In the genomic region with DNA sequence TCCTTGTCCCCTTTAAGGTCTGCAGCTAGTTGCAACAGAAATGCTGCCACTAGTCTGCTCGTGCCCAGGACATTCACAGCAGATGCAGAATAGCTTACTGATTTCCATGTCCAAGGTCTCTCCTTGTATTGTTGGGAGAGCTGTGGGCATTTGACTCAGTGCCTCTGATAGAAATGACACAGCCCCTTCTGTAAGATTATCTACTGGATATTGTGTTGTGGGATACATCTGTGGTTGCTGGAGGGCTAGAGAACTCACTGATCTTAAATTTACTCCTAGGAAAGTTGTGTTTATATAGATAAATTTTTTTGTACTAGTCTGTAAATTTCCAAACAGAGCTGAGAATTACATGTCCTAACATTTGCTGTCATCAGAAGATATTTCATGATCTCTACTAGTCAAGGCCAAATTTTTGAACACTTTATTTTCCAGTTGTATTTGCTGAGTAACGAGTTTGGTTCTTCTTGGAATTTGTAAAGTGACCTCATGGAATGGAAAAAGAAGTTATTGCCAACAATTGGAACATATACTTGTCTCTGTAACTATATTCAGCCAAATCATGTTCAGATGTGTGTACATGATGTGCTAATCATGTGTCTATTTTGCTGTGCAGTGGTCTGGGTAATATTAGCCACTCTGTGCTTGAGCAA, we compare ENCODE assay signal across 18 mouse cellular contexts.
DNase-seq lines count a peak whose midpoint lies in the region; ATAC-seq and TF ChIP-seq lines count a peak whose summit lies in the region.
"Had no signal": no experiment of that assay in that cellular context is flagged by ENCODE, and none has a peak within 500 bp of the region (broad histone marks: within the 10 kb centered on the region; RNA-seq: fewer than 3 reads in every experiment).

No protein-coding gene starts in this region.

- no peak overlapping the region for H3K9ac ChIP-seq in lung, embryonic 14.5 days
- no peak overlapping the region for H3K9ac ChIP-seq in forebrain, embryonic 15.5 days (replicated peaks)
- H3K9ac ChIP-seq: embryonic facial prominence, embryonic 15.5 days; forebrain, embryonic 12.5 days; midbrain, embryonic 13.5 days had no signal

- no peaks in the 10 kb centered on the region for H3K4me1 ChIP-seq in lung, embryonic 14.5 days (ENCODE audit: insufficient read depth)
- H3K4me1 ChIP-seq in forebrain, embryonic 15.5 days: no peaks in the 10 kb centered on the region
- H3K4me1 ChIP-seq: embryonic facial prominence, embryonic 15.5 days; forebrain, embryonic 12.5 days; hindbrain, embryonic 10.5 days; midbrain, embryonic 13.5 days had no signal

- H3K27me3 ChIP-seq in lung, embryonic 14.5 days (ENCODE audit: insufficient read depth, low read length): no peaks in the 10 kb centered on the region
- H3K27me3 ChIP-seq in forebrain, embryonic 15.5 days: no peaks in the 10 kb centered on the region
- H3K27me3 ChIP-seq: embryonic facial prominence, embryonic 15.5 days; forebrain, embryonic 12.5 days; midbrain, embryonic 13.5 days; Patski had no signal

- no peak overlapping the region for H3K4me3 ChIP-seq in lung, embryonic 14.5 days (ENCODE audit: low read depth, low read length)
- H3K4me3 ChIP-seq in forebrain, embryonic 15.5 days: no peak overlapping the region
- H3K4me3 ChIP-seq: embryonic facial prominence, embryonic 15.5 days; forebrain, embryonic 12.5 days; hindbrain, embryonic 10.5 days; midbrain, embryonic 13.5 days had no signal

- TF ChIP-seq CTCF in lung, embryonic 14.5 days (IDR thresholded peaks at IDR 0.05; ENCODE audit: low read depth): no peak

- 53% methylated on average over 2 of the region's 2 CpGs for WGBS in lung, embryonic 14.5 days
- WGBS in forebrain, embryonic 15.5 days: 90% methylated on average over 2 of the region's 2 CpGs

- H3K9me3 ChIP-seq in lung, embryonic 14.5 days (ENCODE audit: low read depth, low read length): no peaks in the 10 kb centered on the region
- no peaks in the 10 kb centered on the region for H3K9me3 ChIP-seq in forebrain, embryonic 15.5 days
- H3K9me3 ChIP-seq: embryonic facial prominence, embryonic 15.5 days; forebrain, embryonic 12.5 days; hindbrain, embryonic 10.5 days; midbrain, embryonic 13.5 days had no signal

- H3K36me3 ChIP-seq in lung, embryonic 14.5 days (ENCODE audit: insufficient read depth): peaks cover 6% of the 10 kb centered on the region; the same call in 1 of the 2 replicates
- no peaks in the 10 kb centered on the region for H3K36me3 ChIP-seq in forebrain, embryonic 15.5 days
- H3K36me3 ChIP-seq: embryonic facial prominence, embryonic 15.5 days; forebrain, embryonic 12.5 days had no signal

- H3K27ac ChIP-seq in lung, embryonic 14.5 days (ENCODE audit: low read depth): peak overlapping the region; percentile 42; the same call in 1 of the 2 replicates
- no peak overlapping the region for H3K27ac ChIP-seq in forebrain, embryonic 15.5 days (replicated peaks)
- H3K27ac ChIP-seq: embryonic facial prominence, embryonic 15.5 days; forebrain, embryonic 12.5 days; hindbrain, embryonic 10.5 days; macrophage; midbrain, embryonic 13.5 days had no signal

- DNase-seq in adrenal gland, adult 2 months: peak; percentile 37
- DNase-seq in adrenal gland, postnatal 25 days: no peak
- DNase-seq in lung, embryonic 14.5 days: peak; percentile 64
- DNase-seq in lung, postnatal 4 days: no peak
- peak; percentile 55 for DNase-seq in Muller cell, postnatal 12 days (ENCODE audit: inconsistent ontology term)
- DNase-seq in lung, postnatal 25 days (ENCODE audit: low spot score): peak; percentile 26
- DNase-seq in cerebellum, postnatal 25 days: no peak
- DNase-seq: cerebellum, adult 8-10 months; left cerebral cortex, postnatal 4 days; thymus, postnatal 14 days had no signal

- H3K4me2 ChIP-seq in lung, embryonic 14.5 days: no peak overlapping the region
- H3K4me2 ChIP-seq in forebrain, embryonic 15.5 days (replicated peaks): no peak overlapping the region
- H3K4me2 ChIP-seq: embryonic facial prominence, embryonic 15.5 days; forebrain, embryonic 12.5 days; midbrain, embryonic 13.5 days had no signal

- ATAC-seq in lung, embryonic 14.5 days (ENCODE audit: insufficient read depth): peak; percentile 65; the same call in 1 of the 2 replicates
- ATAC-seq in forebrain, embryonic 15.5 days (replicated peaks): no peak
- ATAC-seq: activated CD4-positive, CD25-positive, alpha-beta regulatory T cell, adult 4 months; midbrain, embryonic 13.5 days had no signal

Comparison
In these comparisons a context has a peak if more than half of its experiments do, and no peak if none do; other contexts are left out.
1. DNase-seq: peak in adrenal gland, adult 2 months (single experiment), lung, embryonic 14.5 days (single experiment), Muller cell, postnatal 12 days (single experiment) and lung, postnatal 25 days (single experiment); none in adrenal gland, postnatal 25 days (single experiment), lung, postnatal 4 days (0 of 2) and cerebellum, postnatal 25 days (0 of 2).